Comparison of ENCODE assay signal across 10 mouse cellular contexts in genomic region chr4:133872222-133872811, GRCm38 (mm10). TPM values are rescaled to one million over a fixed set of nuclear protein-coding genes. Genes with fewer than 3 reads are reported as not detected.
A peak's percentile ranks its signal among the peaks of the same experiment; 100 is the strongest.
DNase-seq lines count a peak whose midpoint lies in the region; ATAC-seq and TF ChIP-seq lines count a peak whose summit lies in the region.
"Had no signal": no experiment of that assay in that cellular context is flagged by ENCODE, and none has a peak within 500 bp of the region (broad histone marks: within the 10 kb centered on the region; RNA-seq: fewer than 3 reads in every experiment).

No protein-coding gene starts in this region.

- no peak for ATAC-seq in intestine, embryonic 15.5 days
- ATAC-seq in intestine, postnatal 0 days, result no peak
- ATAC-seq in liver, embryonic 14.5 days (ENCODE audit: insufficient read depth), result peak; percentile 36; the same call in 1 of the 2 replicates
- no peak for ATAC-seq in forebrain, embryonic 12.5 days (ENCODE audit: low FRiP score)

- H3K4me1 ChIP-seq in intestine, embryonic 15.5 days (replicated peaks), result peaks cover 22% of the 10 kb centered on the region; the same call in 1 of the 2 replicates
- H3K4me1 ChIP-seq in intestine, postnatal 0 days (replicated peaks; ENCODE audit: control insufficient read depth, insufficient read depth, low read length), result 0 out of 2 replicates have a peak, but pooled peaks cover 2% of the 10 kb centered on the region
- peaks cover 83% of the 10 kb centered on the region for H3K4me1 ChIP-seq in E14TG2a.4 (replicated peaks; ENCODE audit: low read depth, low read length)
- H3K4me1 ChIP-seq in liver, embryonic 14.5 days (replicated peaks; ENCODE audit: control insufficient read depth in 2 of 2, insufficient read depth in 2 of 2, low read length in 1 of 2), result peaks cover 25 to 33% of the 10 kb centered on the region in 2 experiments
- H3K4me1 ChIP-seq in forebrain, embryonic 12.5 days, result no peaks in the 10 kb centered on the region

- H3K27me3 ChIP-seq in intestine, embryonic 15.5 days (replicated peaks), result no peaks in the 10 kb centered on the region
- H3K27me3 ChIP-seq in intestine, postnatal 0 days (replicated peaks; ENCODE audit: control insufficient read depth, insufficient read depth, low read length), result no peaks in the 10 kb centered on the region
- H3K27me3 ChIP-seq in E14TG2a.4 (ENCODE audit: insufficient read depth, low read length), result no peaks in the 10 kb centered on the region
- H3K27me3 ChIP-seq in liver, embryonic 14.5 days (ENCODE audit: control insufficient read depth, insufficient read depth, low read length), result no peaks in the 10 kb centered on the region
- no peaks in the 10 kb centered on the region for H3K27me3 ChIP-seq in forebrain, embryonic 12.5 days
- H3K27me3 ChIP-seq: limb, embryonic 15.5 days had no signal

- WGBS in intestine, embryonic 15.5 days, result 80% methylated on average over 7 of the region's 7 CpGs
- WGBS in intestine, postnatal 0 days, result 71% methylated on average over 7 of the region's 7 CpGs
- 7% methylated on average over 7 of the region's 7 CpGs for WGBS in liver, embryonic 14.5 days (ENCODE audit: insufficient replicate concordance)
- 88% methylated on average over 7 of the region's 7 CpGs for WGBS in forebrain, embryonic 12.5 days

- no peak overlapping the region for H3K4me2 ChIP-seq in intestine, embryonic 15.5 days (replicated peaks)
- H3K4me2 ChIP-seq in intestine, postnatal 0 days (replicated peaks; ENCODE audit: low read depth), result no peak overlapping the region
- H3K4me2 ChIP-seq in liver, embryonic 14.5 days (ENCODE audit: low read depth), result peak overlapping the region; percentile 82
- H3K4me2 ChIP-seq in forebrain, embryonic 12.5 days, result no peak overlapping the region
- H3K4me2 ChIP-seq: limb, embryonic 15.5 days had no signal

- 0 out of 2 replicates have a peak overlapping the region, but pooled peaks have one; percentile 8 for H3K9ac ChIP-seq in intestine, embryonic 15.5 days
- no peak overlapping the region for H3K9ac ChIP-seq in intestine, postnatal 0 days (ENCODE audit: low read depth, low read length)
- H3K9ac ChIP-seq in liver, embryonic 14.5 days (replicated peaks), result peak overlapping the region; percentile 79
- no peak overlapping the region for H3K9ac ChIP-seq in forebrain, embryonic 12.5 days
- H3K9ac ChIP-seq: limb, embryonic 15.5 days had no signal

- H3K9me3 ChIP-seq in intestine, embryonic 15.5 days, result no peaks in the 10 kb centered on the region
- H3K9me3 ChIP-seq in intestine, postnatal 0 days (ENCODE audit: control insufficient read depth), result no peaks in the 10 kb centered on the region
- no peaks in the 10 kb centered on the region for H3K9me3 ChIP-seq in E14TG2a.4 (ENCODE audit: low read length)
- H3K9me3 ChIP-seq in liver, embryonic 14.5 days (ENCODE audit: control insufficient read depth, low read length), result no peaks in the 10 kb centered on the region
- H3K9me3 ChIP-seq in forebrain, embryonic 12.5 days, result no peaks in the 10 kb centered on the region
- H3K9me3 ChIP-seq: limb, embryonic 15.5 days had no signal

- H3K4me3 ChIP-seq in intestine, embryonic 15.5 days (replicated peaks), result 0 out of 2 replicates have a peak overlapping the region, but pooled peaks have one; percentile 7
- H3K4me3 ChIP-seq in intestine, postnatal 0 days (ENCODE audit: low read depth, low read length), result no peak overlapping the region
- peak overlapping the region; percentile 72 for H3K4me3 ChIP-seq in E14TG2a.4 (replicated peaks; ENCODE audit: low read length)
- peak overlapping the region; percentile 72 to 80 for H3K4me3 ChIP-seq in liver, embryonic 14.5 days (ENCODE audit: insufficient read depth in 1 of 2, low read depth in 2 of 2, low read length in 2 of 2)
- H3K4me3 ChIP-seq in forebrain, embryonic 12.5 days (replicated peaks), result no peak overlapping the region
- H3K4me3 ChIP-seq: limb, embryonic 15.5 days had no signal

- H3K36me3 ChIP-seq in intestine, embryonic 15.5 days, result peaks cover 9% of the 10 kb centered on the region
- peaks cover 59% of the 10 kb centered on the region for H3K36me3 ChIP-seq in intestine, postnatal 0 days (ENCODE audit: control insufficient read depth, insufficient read depth)
- peaks cover 89% of the 10 kb centered on the region for H3K36me3 ChIP-seq in E14TG2a.4 (ENCODE audit: insufficient read depth, low read length)
- H3K36me3 ChIP-seq in liver, embryonic 14.5 days (replicated peaks; ENCODE audit: control insufficient read depth, insufficient read depth, low read depth), result peaks cover 28% of the 10 kb centered on the region
- H3K36me3 ChIP-seq in forebrain, embryonic 12.5 days (replicated peaks), result peaks cover 5% of the 10 kb centered on the region; the same call in 1 of the 2 replicates

- no peak for TF ChIP-seq CTCF in intestine, postnatal 0 days (IDR thresholded peaks at IDR 0.05; ENCODE audit: low read depth)
- TF ChIP-seq CTCF in E14TG2a.4 (conservative IDR thresholded peaks at IDR 0.05; ENCODE audit: low read length), result no peak
- no peak for TF ChIP-seq CTCF in liver, embryonic 14.5 days (IDR thresholded peaks at IDR 0.05; ENCODE audit: low read depth)

- no peak overlapping the region for H3K27ac ChIP-seq in intestine, embryonic 15.5 days
- no peak overlapping the region for H3K27ac ChIP-seq in intestine, postnatal 0 days (ENCODE audit: low read depth, low read length)
- H3K27ac ChIP-seq in liver, embryonic 14.5 days, result peak overlapping the region; percentile 96
- H3K27ac ChIP-seq in forebrain, embryonic 12.5 days, result no peak overlapping the region
- H3K27ac ChIP-seq: limb, embryonic 15.5 days had no signal

- TF ChIP-seq EP300 in liver, embryonic 14.5 days (IDR thresholded peaks at IDR 0.05; ENCODE audit: low read depth), result no peak

- DNase-seq in brain, adult 2 months (ENCODE audit: low read depth, low spot score), result peak; percentile 58
- peak in 1 of 3 experiments; percentile 27 for DNase-seq in liver, embryonic 14.5 days (ENCODE audit: low read depth in 3 of 3, low spot score in 3 of 3)
- DNase-seq in adrenal gland, adult (ENCODE audit: inconsistent age in 2 of 2, low spot score in 1 of 2), result no peak
- no peak for DNase-seq in gastrocnemius, postnatal 4 days (ENCODE audit: low spot score in 2 of 2)
- DNase-seq: kidney, adult 18-20 months had no signal

RNA-seq across cellular contexts. Expression of gene Rps6ka1, which starts 15.3 kb away (rescaled TPM):
- 124 and 133 TPM in 2 replicates for polyA plus RNA-seq in intestine, embryonic 15.5 days (2015; fragmentation: Nextera tagmentation; extraction: Ambion mirVana)
- polyA plus RNA-seq in intestine, postnatal 0 days (2015; fragmentation: Nextera tagmentation; extraction: Ambion mirVana), result 86.2 and 88.8 TPM in 2 replicates
- polyA plus RNA-seq in liver, embryonic 14.5 days (2012; rRNA removed), result 27.9 and 28.4 TPM in 2 replicates
- 48.4 and 53.0 TPM in 2 replicates for polyA plus RNA-seq in liver, embryonic 14.5 days (2014; fragmentation: Nextera tagmentation; extraction: Ambion mirVana)
- polyA plus RNA-seq in forebrain, embryonic 12.5 days (2016; fragmentation: Nextera tagmentation; extraction: Ambion mirVana), result 22.6 and 26.0 TPM in 2 replicates
- 1 to 10 TPM; 9.0 to 9.6 TPM for total RNA-seq in gastrocnemius, postnatal 4 days (2021)

Comparison
In these comparisons a context has a peak if more than half of its experiments do, and no peak if none do; other contexts are left out.
1. H3K4me3 ChIP-seq: peak in intestine, embryonic 15.5 days (single experiment), E14TG2a.4 (single experiment) and liver, embryonic 14.5 days (2 of 2); none in intestine, postnatal 0 days (single experiment) and forebrain, embryonic 12.5 days (single experiment).
2. H3K9ac ChIP-seq: peak in intestine, embryonic 15.5 days (single experiment) and liver, embryonic 14.5 days (single experiment); none in intestine, postnatal 0 days (single experiment) and forebrain, embryonic 12.5 days (single experiment).